Mouse (Mus musculus): ENCODE results near the gene Bcl2l12. TPM values are rescaled to one million over a fixed set of nuclear protein-coding genes. Genes with fewer than 3 reads are reported as not detected.

Bcl2l12 gene
- polyA plus RNA-seq, 1 experiment from 2014 or later: 13.7 TPM

DNA sequence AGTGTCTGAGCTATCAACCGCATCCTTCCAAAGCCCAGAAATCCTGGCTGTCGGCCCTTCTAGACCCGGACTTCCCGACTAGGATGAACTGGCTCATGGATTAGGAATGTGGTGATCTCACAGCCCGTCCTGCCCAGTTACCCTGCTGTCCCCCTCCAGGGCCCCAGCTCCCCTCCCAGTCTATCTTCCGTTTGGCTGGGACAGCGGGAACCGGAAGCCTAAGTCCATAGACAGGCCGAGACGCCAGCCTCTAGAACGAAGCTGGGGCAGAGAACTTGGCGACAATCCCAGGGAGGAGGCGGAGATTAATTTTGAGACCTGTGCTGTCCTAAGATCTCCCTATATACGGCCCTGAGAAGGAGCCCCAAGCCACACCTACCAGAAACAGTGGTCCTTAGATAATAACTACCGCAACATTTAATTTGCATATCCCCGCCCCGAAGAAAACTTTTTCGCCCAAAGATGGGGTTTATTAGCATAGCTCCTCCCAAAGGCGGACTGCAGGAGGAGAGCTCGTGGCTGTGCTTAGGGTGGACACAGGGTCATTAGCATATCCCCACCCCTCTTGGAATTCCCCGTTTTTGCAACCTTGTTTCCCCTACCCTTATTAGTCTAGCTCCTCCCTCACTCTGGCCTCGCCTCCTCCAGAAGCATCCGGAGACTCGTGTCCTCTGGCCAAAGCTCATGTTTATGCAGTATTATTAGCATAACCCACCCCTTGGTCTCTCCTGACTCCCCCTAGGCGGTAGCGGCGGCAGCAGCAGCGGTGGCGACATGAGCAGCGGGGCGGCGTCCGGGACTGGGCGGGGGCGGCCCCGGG is 18.9 kb upstream of the Bcl2l12 start, which contains the start of gene Rras:
TSS of gene Rras (plus strand) at position 720 of the 820 bp plus-strand sequence.
- Histone ChIP-seq H3K27me3 (peaks cover 39% of the 10 kb centered on the region), H3K9ac (peak within 1 kb of the TSS; percentile 97), H3K9me3 (replicated peaks) (no peaks in the 10 kb centered on the region), H3K4me1 (replicated peaks) (peaks cover 55% of the 10 kb centered on the region), H3K4me2 (peak within 1 kb of the TSS; percentile 94), H3K36me3 (replicated peaks) (peaks cover 12% of the 10 kb centered on the region), H3K4me3 (replicated peaks) (peak within 1 kb of the TSS; percentile 92), H3K27ac (replicated peaks) (peak within 1 kb of the TSS; percentile 98)
- WGBS (ENCODE audit: insufficient replicate concordance): under 1% methylated on average over 36 of the region's 36 CpGs
- ATAC-seq (ENCODE audit: insufficient read depth): peak; percentile 84

DNA sequence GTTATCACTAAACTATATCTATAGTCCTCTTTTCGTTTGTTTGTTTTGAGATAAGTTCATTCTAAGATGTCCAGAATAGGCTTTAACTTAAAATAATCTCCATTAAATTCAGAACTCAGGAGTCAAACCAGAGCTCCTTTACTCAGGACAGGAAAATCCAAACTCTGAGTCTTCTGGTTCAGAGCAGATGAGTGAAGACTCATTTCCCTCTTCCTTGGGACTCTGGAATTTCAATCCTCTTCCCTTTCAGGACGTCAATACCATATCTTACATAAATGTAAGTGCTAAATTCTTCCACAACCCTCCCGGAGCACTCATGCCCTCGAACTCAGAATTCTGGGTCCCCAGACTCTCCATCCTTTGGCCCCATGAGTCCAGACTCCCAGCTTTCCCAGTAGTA is 18.2 kb upstream of the Bcl2l12 start:
- WGBS (ENCODE audit: insufficient replicate concordance): 2% methylated on average over 4 of the region's 4 CpGs
- Histone ChIP-seq H3K27me3 (peaks cover 38% of the 10 kb centered on the region), H3K9me3 (replicated peaks) (no peaks in the 10 kb centered on the region), H3K27ac (replicated peaks) (peak overlapping the region; percentile 98), H3K4me3 (replicated peaks) (peak overlapping the region; percentile 92), H3K4me1 (replicated peaks) (peaks cover 57% of the 10 kb centered on the region), H3K4me2 (peak overlapping the region; percentile 94), H3K9ac (peak overlapping the region; percentile 97), H3K36me3 (replicated peaks) (peaks cover 19% of the 10 kb centered on the region)
- ATAC-seq (ENCODE audit: insufficient read depth): no peak

DNA sequence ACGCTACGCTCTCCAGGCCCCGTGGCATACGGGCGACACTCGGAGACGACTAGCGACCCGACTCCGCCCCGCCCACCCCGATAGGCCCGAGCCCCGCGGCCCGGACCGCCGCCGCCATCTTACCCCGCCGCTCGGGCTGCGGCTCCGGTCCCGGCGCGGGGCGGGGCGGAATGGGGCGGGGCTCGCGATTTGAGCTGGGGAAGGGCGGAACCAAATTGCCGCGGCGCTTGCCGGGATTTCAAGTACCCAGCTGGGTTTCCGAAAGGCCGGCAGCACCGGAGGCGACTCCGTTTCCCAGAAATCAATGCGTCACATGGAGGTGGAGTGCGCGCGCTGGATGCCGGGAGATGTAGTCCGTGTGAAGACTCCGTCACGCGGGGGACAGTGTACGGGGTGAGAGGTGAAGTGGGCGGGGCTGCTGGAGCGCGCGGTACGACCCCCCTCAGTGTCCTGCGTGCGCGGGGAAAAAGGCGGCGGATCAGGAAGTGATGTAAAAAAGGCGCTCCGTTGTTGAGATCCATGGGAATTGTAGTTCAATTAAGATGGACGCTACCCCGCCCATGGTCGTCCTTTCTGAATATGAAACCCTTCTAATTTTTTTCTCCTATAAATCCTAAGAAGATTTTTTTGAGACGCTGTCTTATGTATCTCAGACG is 17.6 kb upstream of the Bcl2l12 start, which contains the start of gene Scaf1:
TSS of gene Scaf1 (minus strand) at position 407 of the 656 bp plus-strand sequence.
- Histone ChIP-seq H3K9ac (peak within 1 kb of the TSS; percentile 97), H3K9me3 (replicated peaks) (no peaks in the 10 kb centered on the region), H3K27ac (replicated peaks) (peak within 1 kb of the TSS; percentile 98), H3K4me3 (replicated peaks) (peak within 1 kb of the TSS; percentile 92), H3K4me2 (peak within 1 kb of the TSS; percentile 94), H3K27me3 (peaks cover 32% of the 10 kb centered on the region), H3K36me3 (replicated peaks) (peaks cover 26% of the 10 kb centered on the region), H3K4me1 (replicated peaks) (peaks cover 57% of the 10 kb centered on the region)
- peak; percentile 74 for ATAC-seq (ENCODE audit: insufficient read depth)
- WGBS (ENCODE audit: insufficient replicate concordance): under 1% methylated on average over 69 of the region's 69 CpGs

DNA sequence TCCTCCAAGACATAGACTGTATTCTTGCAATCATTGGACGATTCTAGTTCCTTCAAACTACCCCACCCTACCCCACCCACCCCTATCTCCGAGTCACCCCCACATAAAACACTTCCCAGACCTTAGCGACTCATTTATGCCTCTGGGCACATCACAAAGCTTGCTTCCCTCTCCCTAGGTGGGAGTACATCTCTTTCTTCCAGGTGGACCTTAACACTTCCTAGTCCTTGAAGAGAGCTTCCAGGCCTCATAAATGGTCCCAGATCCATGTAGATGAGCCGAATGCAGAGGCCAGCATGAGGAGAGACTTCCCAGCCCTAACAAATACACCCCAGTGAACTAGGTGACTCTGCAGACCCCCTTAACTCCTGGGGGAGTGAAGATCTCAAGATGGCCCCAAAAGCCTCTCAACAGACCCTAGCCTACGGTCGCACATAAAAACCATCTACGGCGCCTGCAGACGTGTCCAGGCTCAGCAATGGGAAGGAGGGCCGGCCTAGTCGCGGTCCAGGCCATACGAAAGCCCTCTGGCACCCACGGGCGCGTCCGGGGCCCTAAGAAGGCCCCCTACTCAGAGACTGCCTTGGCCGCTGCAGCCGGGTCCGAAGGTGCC is 16.9 kb upstream of the Bcl2l12 start:
- Histone ChIP-seq H3K4me1 (replicated peaks) (peaks cover 57% of the 10 kb centered on the region), H3K27me3 (peaks cover 26% of the 10 kb centered on the region)
- under 1% methylated on average over 20 of the region's 20 CpGs for WGBS (ENCODE audit: insufficient replicate concordance)

DNA sequence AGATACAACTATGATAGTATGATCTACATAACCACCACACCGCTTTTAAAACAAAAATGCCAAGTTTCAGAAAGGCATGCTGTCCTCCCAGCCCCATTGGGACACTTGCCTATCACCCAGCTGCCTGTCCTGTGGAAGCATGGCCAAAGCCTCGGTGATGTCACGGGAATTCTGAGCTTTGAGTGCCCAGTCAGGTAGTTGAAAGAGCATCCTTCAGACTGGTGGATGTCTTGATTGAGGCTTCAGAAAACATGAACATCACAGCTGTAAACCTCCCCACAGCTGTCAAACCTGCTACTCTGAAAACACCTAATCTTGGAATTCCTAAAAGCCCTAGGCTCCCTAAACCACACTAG is 15.6 kb upstream of the Bcl2l12 start:
- ATAC-seq (ENCODE audit: insufficient read depth): no peak
- Histone ChIP-seq H3K4me2 (peak overlapping the region; percentile 94; the same call in 1 of the 2 replicates), H3K27me3 (peaks cover 12% of the 10 kb centered on the region), H3K4me1 (replicated peaks) (peaks cover 54% of the 10 kb centered on the region), H3K36me3 (replicated peaks) (peaks cover 44% of the 10 kb centered on the region), H3K27ac (replicated peaks) (peak overlapping the region; percentile 98), H3K9ac (0 out of 2 replicates have a peak overlapping the region, but pooled peaks have one; percentile 1), H3K4me3 (replicated peaks) (no peak overlapping the region), H3K9me3 (replicated peaks) (no peaks in the 10 kb centered on the region)
- 93% methylated on average over 3 of the region's 3 CpGs for WGBS (ENCODE audit: insufficient replicate concordance)

More for the DNA sequence above, 16.9 kb upstream of the Bcl2l12 start:
- no peak for ATAC-seq (ENCODE audit: insufficient read depth)
- H3K9me3 ChIP-seq (replicated peaks): no peaks in the 10 kb centered on the region
- peaks cover 30% of the 10 kb centered on the region for H3K36me3 ChIP-seq (replicated peaks)
- peak overlapping the region; percentile 92 for H3K4me3 ChIP-seq (replicated peaks)
- peak overlapping the region; percentile 97 for H3K9ac ChIP-seq
- peak overlapping the region; percentile 98 for H3K27ac ChIP-seq (replicated peaks)
- H3K4me2 ChIP-seq: peak overlapping the region; percentile 94

DNA sequence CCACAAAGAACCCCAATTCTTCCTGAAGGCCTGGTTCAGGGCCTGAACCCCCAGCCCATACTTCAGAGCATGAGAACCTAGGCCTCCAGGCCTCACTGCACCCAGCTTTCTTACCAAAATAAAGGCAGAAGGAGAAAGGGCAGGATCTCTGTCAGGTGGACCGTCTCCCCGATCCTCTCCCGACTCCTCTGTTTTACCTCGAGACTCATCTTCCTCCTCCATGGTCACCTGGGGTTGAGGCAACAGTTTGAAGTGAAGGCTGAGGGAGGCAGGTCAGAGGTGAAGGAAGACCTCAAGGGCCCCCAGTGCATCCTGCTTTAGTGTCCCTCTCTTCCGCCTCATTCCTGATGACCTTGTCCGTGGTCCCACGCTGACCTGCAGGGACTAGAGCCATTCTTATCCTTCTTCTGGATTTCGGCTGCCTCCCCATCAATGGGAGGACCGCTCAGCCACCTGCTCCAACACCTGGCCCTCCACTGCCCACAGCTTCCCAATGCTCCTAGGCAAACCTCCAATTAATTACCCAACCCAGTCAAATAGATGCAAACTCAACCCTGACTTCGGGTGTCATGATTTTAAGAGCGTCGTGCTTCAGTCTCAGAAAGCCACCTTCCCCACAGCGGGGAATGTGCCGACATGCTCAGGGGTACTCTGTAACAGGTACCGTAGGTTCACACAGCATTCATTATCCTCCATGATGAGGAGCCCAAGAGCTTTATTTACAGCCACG is 15.0 kb upstream of the Bcl2l12 start:
- no peak overlapping the region for H3K4me3 ChIP-seq (replicated peaks)
- ATAC-seq (ENCODE audit: insufficient read depth): no peak
- no peaks in the 10 kb centered on the region for H3K9me3 ChIP-seq (replicated peaks)
- peaks cover 49% of the 10 kb centered on the region for H3K4me1 ChIP-seq (replicated peaks)
- 89% methylated on average over 16 of the region's 16 CpGs for WGBS (ENCODE audit: insufficient replicate concordance)
- H3K4me2 ChIP-seq: peak overlapping the region; percentile 33
- H3K27ac ChIP-seq (replicated peaks): peak overlapping the region; percentile 38
- peaks cover 50% of the 10 kb centered on the region for H3K36me3 ChIP-seq (replicated peaks)
- H3K27me3 ChIP-seq: peaks cover 7% of the 10 kb centered on the region
- H3K9ac ChIP-seq: no peak overlapping the region; the same call in 1 of the 2 replicates

DNA sequence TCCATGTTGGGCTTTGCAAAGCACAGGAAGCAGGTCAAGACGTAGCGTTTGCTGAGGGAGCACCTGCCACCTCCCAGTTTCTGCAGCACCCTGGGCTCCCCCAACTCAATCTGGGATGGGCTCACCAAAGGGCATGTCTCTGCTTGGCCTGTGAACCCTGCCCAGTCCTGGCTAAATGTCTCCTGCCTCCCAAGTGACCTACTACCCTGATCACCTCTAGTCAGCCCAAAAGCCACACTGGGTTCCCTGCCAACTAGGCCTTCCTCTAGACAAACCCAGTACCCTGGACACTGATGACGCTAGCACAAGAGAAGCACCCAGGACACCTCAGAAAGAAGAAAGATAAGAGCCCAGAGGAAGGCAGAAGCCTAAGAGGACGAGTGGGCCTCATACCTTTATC is 14.3 kb upstream of the Bcl2l12 start:
- Histone ChIP-seq H3K36me3 (replicated peaks) (peaks cover 57% of the 10 kb centered on the region), H3K27me3 (no peaks in the 10 kb centered on the region), H3K4me3 (replicated peaks) (no peak overlapping the region), H3K4me2 (peak overlapping the region; percentile 33), H3K27ac (replicated peaks) (peak overlapping the region; percentile 38; the same call in 1 of the 2 replicates), H3K9ac (no peak overlapping the region; the same call in 1 of the 2 replicates), H3K9me3 (replicated peaks) (no peaks in the 10 kb centered on the region), H3K4me1 (replicated peaks) (peaks cover 42% of the 10 kb centered on the region)
- 56% methylated on average over 4 of the region's 4 CpGs for WGBS (ENCODE audit: insufficient replicate concordance)
- ATAC-seq (ENCODE audit: insufficient read depth): no peak

DNA sequence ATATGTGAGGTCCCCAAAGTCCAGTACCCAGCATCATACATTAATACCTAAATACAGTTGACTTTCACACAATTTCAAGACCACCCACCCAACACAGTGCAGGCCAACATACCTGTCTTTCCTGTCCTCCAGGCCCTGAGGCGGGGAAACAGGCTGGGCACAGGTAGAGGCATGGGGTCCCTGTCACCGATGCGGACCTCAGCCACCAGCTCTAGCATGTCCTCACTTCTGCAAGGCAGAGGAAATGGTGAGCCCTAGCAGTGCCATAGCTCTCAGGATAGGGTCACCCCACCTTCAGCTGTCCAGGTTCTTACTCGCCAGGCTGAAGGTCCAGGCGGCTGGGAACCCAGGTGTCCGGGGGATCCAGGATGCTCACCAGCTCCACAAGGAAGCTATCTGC is 13.5 kb upstream of the Bcl2l12 start:
- no peak overlapping the region for H3K4me3 ChIP-seq (replicated peaks)
- peaks cover 38% of the 10 kb centered on the region for H3K4me1 ChIP-seq (replicated peaks)
- WGBS (ENCODE audit: insufficient replicate concordance): 92% methylated on average over 6 of the region's 6 CpGs
- H3K9ac ChIP-seq: no peak overlapping the region
- no peak overlapping the region for H3K4me2 ChIP-seq
- H3K27me3 ChIP-seq: no peaks in the 10 kb centered on the region
- no peak for ATAC-seq (ENCODE audit: insufficient read depth)
- no peaks in the 10 kb centered on the region for H3K9me3 ChIP-seq (replicated peaks)
- no peak overlapping the region for H3K27ac ChIP-seq (replicated peaks)
- peaks cover 65% of the 10 kb centered on the region for H3K36me3 ChIP-seq (replicated peaks)

DNA sequence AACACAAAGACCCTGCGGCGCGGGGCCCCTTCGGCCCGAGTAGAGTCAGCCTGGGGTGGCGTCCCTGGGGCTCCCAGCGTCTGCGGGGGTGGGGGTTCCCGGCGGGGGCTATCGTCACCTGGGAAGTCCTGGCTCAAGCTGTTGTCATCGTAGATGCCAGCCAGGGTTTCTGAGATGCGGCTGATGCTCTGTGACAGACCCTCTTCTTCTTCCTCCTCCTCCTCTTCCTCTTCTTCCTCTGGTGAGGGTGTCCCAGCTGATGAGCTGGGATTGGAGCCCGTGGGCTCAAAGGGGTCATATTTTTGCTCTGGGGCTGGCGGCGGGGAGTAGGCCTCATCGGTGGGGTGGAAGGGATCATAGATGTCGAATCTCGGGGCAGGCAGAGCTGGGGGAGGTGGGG is 9.9 kb upstream of the Bcl2l12 start:
- Histone ChIP-seq H3K9me3 (replicated peaks) (no peaks in the 10 kb centered on the region), H3K36me3 (replicated peaks) (peaks cover 97% of the 10 kb centered on the region), H3K27ac (replicated peaks) (no peak overlapping the region), H3K4me3 (replicated peaks) (no peak overlapping the region), H3K27me3 (no peaks in the 10 kb centered on the region), H3K4me1 (replicated peaks) (peaks cover 14% of the 10 kb centered on the region), H3K9ac (no peak overlapping the region), H3K4me2 (no peak overlapping the region)
- WGBS (ENCODE audit: insufficient replicate concordance): 87% methylated on average over 19 of the region's 19 CpGs
- no peak for ATAC-seq (ENCODE audit: insufficient read depth)

DNA sequence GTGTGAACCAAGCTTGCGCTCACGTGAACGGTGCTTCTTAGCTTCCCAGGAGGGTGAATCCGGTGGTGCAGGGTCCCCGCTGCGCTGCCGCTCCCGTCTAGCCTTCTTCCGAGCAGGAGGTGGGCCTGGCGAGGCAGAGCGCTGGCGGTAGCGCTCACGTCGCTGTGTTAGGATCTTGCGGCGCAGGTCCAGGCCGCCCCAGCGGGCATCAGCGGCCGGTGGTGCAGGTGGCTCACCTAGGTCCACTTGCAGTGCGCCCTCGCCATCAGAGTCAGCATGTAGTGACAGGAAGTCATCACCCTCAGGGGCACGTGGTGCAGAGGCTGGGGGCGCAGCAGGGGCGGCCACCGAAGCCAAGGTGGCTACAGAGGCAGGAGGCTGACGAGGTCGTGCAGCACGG is 9.3 kb upstream of the Bcl2l12 start:
- Histone ChIP-seq H3K27me3 (no peaks in the 10 kb centered on the region), H3K4me3 (replicated peaks) (no peak overlapping the region), H3K4me2 (no peak overlapping the region), H3K9ac (no peak overlapping the region), H3K4me1 (replicated peaks) (peaks cover 9% of the 10 kb centered on the region), H3K36me3 (replicated peaks) (peaks cover 97% of the 10 kb centered on the region), H3K9me3 (replicated peaks) (no peaks in the 10 kb centered on the region), H3K27ac (replicated peaks) (no peak overlapping the region)
- WGBS (ENCODE audit: insufficient replicate concordance): 91% methylated on average over 30 of the region's 30 CpGs
- no peak for ATAC-seq (ENCODE audit: insufficient read depth)
